Mouse (Mus musculus) cerebellum, postnatal 25 days (tissue): ENCODE measurements at regions not wholly inside any gene's neighbourhood (a gene's known extent, or its start where the extent isn't known, plus 50 kb on each side); places are given as distances from the start of the nearest gene placed in this dataset.
A peak's percentile ranks its signal among the peaks of the same experiment; 100 is the strongest.

Experiments used
- DNase-seq, 2 experiments: peaks; one replicate each; pipeline ENCODE4 v3.0.0; 2021; ENCODE audit warnings: mixed read lengths in 2 of 2

DNA sequence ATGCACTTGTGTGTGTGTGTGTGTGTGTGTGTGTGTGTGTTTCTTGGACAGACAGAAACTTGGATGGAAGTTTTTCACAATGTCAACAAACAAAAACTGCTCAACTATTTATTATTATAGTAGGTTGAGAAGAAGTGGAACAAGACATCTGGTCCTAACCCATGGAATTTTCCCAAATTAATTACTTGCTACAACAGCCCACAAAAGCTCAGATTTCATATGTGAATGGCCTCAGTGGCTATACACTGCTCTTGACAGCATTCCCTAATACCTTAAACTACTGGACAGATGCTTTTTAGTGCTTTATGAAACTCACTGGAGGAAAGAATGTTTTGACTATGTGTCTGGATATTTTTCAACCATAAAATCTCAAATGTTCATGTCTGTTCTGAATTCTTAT is 2009.5 kb upstream of the Pcdh17 start:
- no peak for DNase-seq

DNA sequence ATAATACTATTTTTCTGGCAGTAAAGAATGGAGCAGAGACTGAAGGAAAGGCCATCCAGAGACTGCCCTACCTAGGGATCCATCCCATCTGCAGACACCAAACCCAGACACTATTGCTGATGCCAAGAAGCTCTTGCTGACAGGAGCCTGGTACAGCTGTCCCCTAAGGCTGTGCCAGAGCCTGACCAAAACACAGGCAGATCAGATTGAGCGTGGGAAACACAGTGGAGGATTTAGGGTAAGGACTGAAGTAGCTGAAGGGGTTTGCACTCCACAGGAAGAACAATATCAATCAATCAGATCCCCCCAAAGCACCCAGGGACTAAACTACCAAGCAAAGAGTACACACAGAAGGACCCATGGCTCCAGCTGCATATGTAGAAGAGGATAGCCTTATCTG is 1994.5 kb upstream of the Pcdh17 start:
- peak; percentile 68 to 74 for DNase-seq

DNA sequence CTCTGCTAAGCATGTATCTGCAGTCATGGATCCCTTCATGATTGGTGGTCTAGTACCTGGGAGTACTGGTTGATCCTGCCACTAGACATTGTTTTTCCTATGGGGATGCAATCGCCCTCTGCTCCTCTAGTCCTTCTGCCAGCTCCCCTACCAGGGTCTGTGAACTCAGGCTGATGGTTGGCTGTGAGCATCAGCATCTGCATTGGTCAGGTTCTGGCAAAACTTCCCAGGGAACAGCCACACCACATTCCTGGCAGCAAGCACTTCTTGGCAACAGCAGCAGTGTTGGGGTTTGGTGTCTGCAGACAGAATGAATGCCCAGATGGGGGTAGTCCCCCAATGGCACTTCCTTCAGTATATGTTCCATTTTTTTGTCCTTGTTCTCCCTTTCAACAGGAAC is 1989.9 kb upstream of the Pcdh17 start:
- no peak for DNase-seq

DNA sequence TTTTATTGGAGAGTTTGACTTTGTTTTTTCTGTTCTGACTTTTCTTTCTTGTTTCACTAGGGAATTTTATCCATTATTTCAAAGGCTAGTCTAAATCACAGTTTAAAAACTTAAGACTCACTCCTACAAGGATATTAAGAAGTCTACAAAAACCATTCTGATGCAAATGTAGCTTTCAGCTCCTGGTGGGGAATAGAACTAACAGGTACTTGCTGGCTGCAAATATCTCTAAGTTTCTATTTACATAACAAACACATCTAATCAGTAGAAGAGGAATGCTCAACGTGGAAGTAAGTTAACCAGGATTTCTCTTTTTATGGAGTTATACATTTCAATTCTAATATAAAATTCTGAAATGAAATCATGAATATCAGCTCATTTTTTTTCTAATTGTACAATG is 1976.7 kb upstream of the Pcdh17 start:
- DNase-seq, result no peak
